Mouse (Mus musculus): ENCODE results near the gene Slc35f2. TPM values are rescaled to one million over a fixed set of nuclear protein-coding genes. Genes with fewer than 3 reads are reported as not detected.

Slc35f2 gene
- total and polyA plus RNA-seq, 3 experiments = not detected

- H3K27me3 ChIP-seq (ENCODE audit: control insufficient read depth in 1 of 2, insufficient read depth in 2 of 2, low read length in 2 of 2) = no peaks in the 10 kb centered on the region
- DNase-seq (ENCODE audit: low read depth, low spot score) = no peak
- no peaks in the 10 kb centered on the region for H3K4me1 ChIP-seq (ENCODE audit: control insufficient read depth in 1 of 2, insufficient read depth in 2 of 2, low read length in 2 of 2)
- H3K4me3 ChIP-seq (ENCODE audit: control insufficient read depth in 1 of 2, insufficient read depth in 1 of 2, low read depth in 2 of 2, low read length in 2 of 2) = no peak within 1 kb of the TSS
- H3K9ac ChIP-seq (ENCODE audit: control insufficient read depth, low read depth, low read length, poor library complexity, severe bottlenecking) = no peak within 1 kb of the TSS
- no peaks in the 10 kb centered on the region for H3K79me2 ChIP-seq (ENCODE audit: control insufficient read depth, insufficient read depth, low read length, poor library complexity)
- TF ChIP-seq MXI1 (IDR thresholded peaks at IDR 0.05; ENCODE audit: low read depth, low read length) (no peak), ELF1 (IDR thresholded peaks at IDR 0.05; ENCODE audit: low read depth, low read length) (no peak), TAL1 (IDR thresholded peaks at IDR 0.05; ENCODE audit: low read length) (no peak), GABPA (IDR thresholded peaks at IDR 0.05; ENCODE audit: low read depth, low read length) (no peak), HCFC1 (IDR thresholded peaks at IDR 0.05; ENCODE audit: low read depth, low read length) (no peak), GATA1 (IDR thresholded peaks at IDR 0.05; ENCODE audit: low read depth, low read length) (no peak), ZMIZ1 (IDR thresholded peaks at IDR 0.05; ENCODE audit: low read depth, low read length) (no peak), ZNF384 (IDR thresholded peaks at IDR 0.05; ENCODE audit: low read depth, low read length) (no peak)
- H3K9me3 ChIP-seq (replicated peaks; ENCODE audit: insufficient read depth, low read length) = no peaks in the 10 kb centered on the region
- H3K36me3 ChIP-seq (ENCODE audit: control insufficient read depth in 1 of 2, insufficient read depth in 2 of 2, low read length in 2 of 2) = no peaks in the 10 kb centered on the region
- no peak within 1 kb of the TSS for H3K27ac ChIP-seq (ENCODE audit: control insufficient read depth, low read depth, low read length)
Measured at GRCm38 (mm10) chr9:53849864-53850263, 78.5 kb downstream of the Slc35f2 start, which contains the start of gene Sln. Gene Sln, plus strand, starts transcription at chr9:53850164.

- no peaks in the 10 kb centered on the region for H3K9me3 ChIP-seq (replicated peaks; ENCODE audit: insufficient read depth, low read length)
- no peak overlapping the region for H3K27ac ChIP-seq (ENCODE audit: control insufficient read depth, low read depth, low read length)
- H3K4me1 ChIP-seq (ENCODE audit: control insufficient read depth in 1 of 2, insufficient read depth in 2 of 2, low read length in 2 of 2) = no peaks in the 10 kb centered on the region
- H3K36me3 ChIP-seq (ENCODE audit: control insufficient read depth in 1 of 2, insufficient read depth in 2 of 2, low read length in 2 of 2) = no peaks in the 10 kb centered on the region
- TF ChIP-seq MAFK (IDR thresholded peaks at IDR 0.05; ENCODE audit: borderline replicate concordance, low read depth, low read length) = no peak
- no peak for TF ChIP-seq POLR2AphosphoS5 (IDR thresholded peaks at IDR 0.05; ENCODE audit: borderline replicate concordance, low read depth, low read length)
- no peak for TF ChIP-seq UBTF (IDR thresholded peaks at IDR 0.05; ENCODE audit: borderline replicate concordance, insufficient read depth, low read depth, low read length)
- no peak for TF ChIP-seq EP300 (IDR thresholded peaks at IDR 0.05; ENCODE audit: low read depth in 1 of 2, low read length in 2 of 2)
- TF ChIP-seq BHLHE40 (IDR thresholded peaks at IDR 0.05; ENCODE audit: borderline replicate concordance, low read depth, low read length) = no peak
- no peak for TF ChIP-seq TCF12 (IDR thresholded peaks at IDR 0.05; ENCODE audit: low read depth, low read length)
- H3K79me2 ChIP-seq (ENCODE audit: control insufficient read depth, insufficient read depth, low read length, poor library complexity) = no peaks in the 10 kb centered on the region
- no peak for DNase-seq (ENCODE audit: low read depth, low spot score)
- no peak overlapping the region for H3K4me3 ChIP-seq (ENCODE audit: control insufficient read depth in 1 of 2, insufficient read depth in 1 of 2, low read depth in 2 of 2, low read length in 2 of 2)
- no peaks in the 10 kb centered on the region for H3K27me3 ChIP-seq (ENCODE audit: control insufficient read depth in 1 of 2, insufficient read depth in 2 of 2, low read length in 2 of 2)
- no peak overlapping the region for H3K9ac ChIP-seq (ENCODE audit: control insufficient read depth, low read depth, low read length, poor library complexity, severe bottlenecking)
Measured at GRCm38 (mm10) chr9:53852158-53852557, 80.8 kb downstream of the Slc35f2 start.

GRCm38 (mm10) chr9:53853672-53854071, 82.3 kb downstream of the Slc35f2 start:
- no peaks in the 10 kb centered on the region for H3K4me1 ChIP-seq (ENCODE audit: control insufficient read depth in 1 of 2, insufficient read depth in 2 of 2, low read length in 2 of 2)
- H3K27ac ChIP-seq (ENCODE audit: control insufficient read depth, low read depth, low read length) = no peak overlapping the region
- TF ChIP-seq MYC (IDR thresholded peaks at IDR 0.05; ENCODE audit: low read depth, low read length) (no peak), ZKSCAN1 (IDR thresholded peaks at IDR 0.05; ENCODE audit: low read depth, low read length) (no peak), ELF1 (IDR thresholded peaks at IDR 0.05; ENCODE audit: low read depth, low read length) (no peak), MXI1 (IDR thresholded peaks at IDR 0.05; ENCODE audit: low read depth, low read length) (no peak), TBP (IDR thresholded peaks at IDR 0.05; ENCODE audit: low read depth, low read length) (no peak), GATA1 (IDR thresholded peaks at IDR 0.05; ENCODE audit: low read depth, low read length) (no peak), POLR2AphosphoS5 (IDR thresholded peaks at IDR 0.05; ENCODE audit: borderline replicate concordance, low read depth, low read length) (no peak), EP300 (IDR thresholded peaks at IDR 0.05; ENCODE audit: low read depth in 1 of 2, low read length in 2 of 2) (no peak), HCFC1 (IDR thresholded peaks at IDR 0.05; ENCODE audit: low read depth, low read length) (no peak), ZMIZ1 (IDR thresholded peaks at IDR 0.05; ENCODE audit: low read depth, low read length) (no peak), MAZ (IDR thresholded peaks at IDR 0.05; ENCODE audit: low read depth, low read length) (no peak), GABPA (IDR thresholded peaks at IDR 0.05; ENCODE audit: low read depth, low read length) (no peak), POLR2AphosphoS2 (IDR thresholded peaks at IDR 0.05; ENCODE audit: low read length) (no peak), USF1 (IDR thresholded peaks at IDR 0.05; ENCODE audit: low read depth, low read length) (no peak), NELFE (IDR thresholded peaks at IDR 0.05; ENCODE audit: low read depth, low read length) (no peak)
- H3K27me3 ChIP-seq (ENCODE audit: control insufficient read depth in 1 of 2, insufficient read depth in 2 of 2, low read length in 2 of 2) = no peaks in the 10 kb centered on the region
- no peaks in the 10 kb centered on the region for H3K36me3 ChIP-seq (ENCODE audit: control insufficient read depth in 1 of 2, insufficient read depth in 2 of 2, low read length in 2 of 2)
- H3K9me3 ChIP-seq (replicated peaks; ENCODE audit: insufficient read depth, low read length) = no peaks in the 10 kb centered on the region
- no peak overlapping the region for H3K9ac ChIP-seq (ENCODE audit: control insufficient read depth, low read depth, low read length, poor library complexity, severe bottlenecking)
- no peaks in the 10 kb centered on the region for H3K79me2 ChIP-seq (ENCODE audit: control insufficient read depth, insufficient read depth, low read length, poor library complexity)
- no peak for DNase-seq (ENCODE audit: low read depth, low spot score)
- no peak overlapping the region for H3K4me3 ChIP-seq (ENCODE audit: control insufficient read depth in 1 of 2, insufficient read depth in 1 of 2, low read depth in 2 of 2, low read length in 2 of 2)
